Mouse (Mus musculus): Measurements from ENCODE around the gene Ntm. TPM values are rescaled to one million over a fixed set of nuclear protein-coding genes. Genes with fewer than 3 reads are reported as not detected.

Ntm gene
- polyA plus RNA-seq, 1 experiment from 2014 or later = 248 TPM

- ATAC-seq (ENCODE audit: low FRiP score) = no peak
- 70% methylated on average over 4 of the region's 4 CpGs for WGBS
- no peaks in the 10 kb centered on the region for H3K9me3 ChIP-seq (replicated peaks)
- H3K4me1 ChIP-seq = peaks cover 34% of the 10 kb centered on the region
- no peak overlapping the region for H3K4me2 ChIP-seq
- no peak overlapping the region for H3K4me3 ChIP-seq (replicated peaks)
- H3K27me3 ChIP-seq (replicated peaks) = no peaks in the 10 kb centered on the region
- H3K9ac ChIP-seq (replicated peaks) = no peak overlapping the region
- H3K27ac ChIP-seq (replicated peaks) = no peak overlapping the region
- no peaks in the 10 kb centered on the region for H3K36me3 ChIP-seq
These were observed 575.8 kb downstream of the Ntm start for GRCm38 (mm10) chr9:29387136-29387535.

GRCm38 (mm10) chr9:29377172-29378002 lies 585.6 kb downstream of the Ntm start:
- H3K36me3 ChIP-seq = no peaks in the 10 kb centered on the region
- no peak overlapping the region for H3K9ac ChIP-seq (replicated peaks)
- no peak for ATAC-seq (ENCODE audit: low FRiP score)
- H3K4me2 ChIP-seq = no peak overlapping the region
- H3K27me3 ChIP-seq (replicated peaks) = no peaks in the 10 kb centered on the region
- no peaks in the 10 kb centered on the region for H3K9me3 ChIP-seq (replicated peaks)
- no peak overlapping the region for H3K27ac ChIP-seq (replicated peaks)
- WGBS = 77% methylated on average over 12 of the region's 12 CpGs
- H3K4me3 ChIP-seq (replicated peaks) = no peak overlapping the region
- peaks cover 22% of the 10 kb centered on the region for H3K4me1 ChIP-seq

- 82% methylated on average over 3 of the region's 3 CpGs for WGBS
- Histone ChIP-seq H3K4me3 (replicated peaks) (no peak overlapping the region), H3K9me3 (replicated peaks) (no peaks in the 10 kb centered on the region), H3K27ac (replicated peaks) (no peak overlapping the region), H3K9ac (replicated peaks) (no peak overlapping the region), H3K27me3 (replicated peaks) (no peaks in the 10 kb centered on the region), H3K4me2 (no peak overlapping the region), H3K4me1 (peaks cover 8% of the 10 kb centered on the region), H3K36me3 (no peaks in the 10 kb centered on the region)
- ATAC-seq (ENCODE audit: low FRiP score) = no peak
These were observed 591.6 kb downstream of the Ntm start for GRCm38 (mm10) chr9:29371341-29371740.

- Histone ChIP-seq H3K9ac (replicated peaks) (no peak overlapping the region), H3K4me2 (no peak overlapping the region), H3K36me3 (no peaks in the 10 kb centered on the region), H3K9me3 (replicated peaks) (no peaks in the 10 kb centered on the region), H3K4me1 (peaks cover 11% of the 10 kb centered on the region), H3K4me3 (replicated peaks) (no peak overlapping the region), H3K27me3 (replicated peaks) (no peaks in the 10 kb centered on the region), H3K27ac (replicated peaks) (no peak overlapping the region)
- 67% methylated on average over 3 of the region's 3 CpGs for WGBS
- ATAC-seq (ENCODE audit: low FRiP score) = 0 out of 2 replicates have a peak, but pooled peaks have one; percentile 11
These were observed 593.3 kb downstream of the Ntm start for GRCm38 (mm10) chr9:29369621-29370020.

GRCm38 (mm10) chr9:29368291-29368690 lies 594.6 kb downstream of the Ntm start:
- no peaks in the 10 kb centered on the region for H3K9me3 ChIP-seq (replicated peaks)
- H3K9ac ChIP-seq (replicated peaks) = no peak overlapping the region
- WGBS = 62% methylated on average over 3 of the region's 3 CpGs
- no peak overlapping the region for H3K4me3 ChIP-seq (replicated peaks)
- peaks cover 11% of the 10 kb centered on the region for H3K4me1 ChIP-seq
- no peak overlapping the region for H3K4me2 ChIP-seq
- no peaks in the 10 kb centered on the region for H3K36me3 ChIP-seq
- no peaks in the 10 kb centered on the region for H3K27me3 ChIP-seq (replicated peaks)
- no peak for ATAC-seq (ENCODE audit: low FRiP score)
- H3K27ac ChIP-seq (replicated peaks) = no peak overlapping the region

GRCm38 (mm10) chr9:29357796-29358195 lies 605.1 kb downstream of the Ntm start:
- H3K4me2 ChIP-seq = no peak overlapping the region
- no peak overlapping the region for H3K4me3 ChIP-seq (replicated peaks)
- no peaks in the 10 kb centered on the region for H3K27me3 ChIP-seq (replicated peaks)
- H3K27ac ChIP-seq (replicated peaks) = no peak overlapping the region
- 84% methylated on average over 4 of the region's 4 CpGs for WGBS
- ATAC-seq (ENCODE audit: low FRiP score) = no peak
- H3K4me1 ChIP-seq = peaks cover 7% of the 10 kb centered on the region
- H3K36me3 ChIP-seq = no peaks in the 10 kb centered on the region
- no peaks in the 10 kb centered on the region for H3K9me3 ChIP-seq (replicated peaks)
- no peak overlapping the region for H3K9ac ChIP-seq (replicated peaks)

- no peak overlapping the region for H3K4me3 ChIP-seq (replicated peaks)
- no peak overlapping the region for H3K4me2 ChIP-seq
- no peaks in the 10 kb centered on the region for H3K9me3 ChIP-seq (replicated peaks)
- WGBS = 81% methylated on average over 7 of the region's 7 CpGs
- H3K27ac ChIP-seq (replicated peaks) = no peak overlapping the region
- H3K4me1 ChIP-seq = 0 out of 2 replicates have a peak, but pooled peaks cover 3% of the 10 kb centered on the region
- no peaks in the 10 kb centered on the region for H3K27me3 ChIP-seq (replicated peaks)
- no peaks in the 10 kb centered on the region for H3K36me3 ChIP-seq
- no peak overlapping the region for H3K9ac ChIP-seq (replicated peaks)
- ATAC-seq (ENCODE audit: low FRiP score) = no peak
These were observed 620.6 kb downstream of the Ntm start for GRCm38 (mm10) chr9:29342303-29342702.

GRCm38 (mm10) chr9:29341292-29341691 lies 621.6 kb downstream of the Ntm start:
- Histone ChIP-seq H3K36me3 (no peaks in the 10 kb centered on the region), H3K4me3 (replicated peaks) (no peak overlapping the region), H3K4me2 (no peak overlapping the region), H3K27me3 (replicated peaks) (no peaks in the 10 kb centered on the region), H3K9ac (replicated peaks) (no peak overlapping the region), H3K4me1 (0 out of 2 replicates have a peak, but pooled peaks cover 3% of the 10 kb centered on the region), H3K27ac (replicated peaks) (peak overlapping the region; percentile 7; the same call in 1 of the 2 replicates), H3K9me3 (replicated peaks) (no peaks in the 10 kb centered on the region)
- 0 out of 2 replicates have a peak, but pooled peaks have one; percentile 47 for ATAC-seq (ENCODE audit: low FRiP score)
- 57% methylated on average over 3 of the region's 3 CpGs for WGBS

- WGBS = 79% methylated on average over 2 of the region's 2 CpGs
- Histone ChIP-seq H3K36me3 (no peaks in the 10 kb centered on the region), H3K4me1 (0 out of 2 replicates have a peak, but pooled peaks cover 4% of the 10 kb centered on the region), H3K9me3 (replicated peaks) (no peaks in the 10 kb centered on the region), H3K27ac (replicated peaks) (no peak overlapping the region), H3K9ac (replicated peaks) (no peak overlapping the region), H3K4me3 (replicated peaks) (no peak overlapping the region), H3K27me3 (replicated peaks) (no peaks in the 10 kb centered on the region), H3K4me2 (no peak overlapping the region)
- ATAC-seq (ENCODE audit: low FRiP score) = no peak
These were observed 627.3 kb downstream of the Ntm start for GRCm38 (mm10) chr9:29335671-29336070.

GRCm38 (mm10) chr9:29332296-29333090 lies 630.4 kb downstream of the Ntm start:
- no peak overlapping the region for H3K27ac ChIP-seq (replicated peaks)
- no peaks in the 10 kb centered on the region for H3K36me3 ChIP-seq
- H3K4me2 ChIP-seq = no peak overlapping the region
- WGBS = 6% methylated on average over 3 of the region's 3 CpGs
- H3K4me3 ChIP-seq (replicated peaks) = no peak overlapping the region
- H3K4me1 ChIP-seq = 0 out of 2 replicates have a peak, but pooled peaks cover 4% of the 10 kb centered on the region
- no peaks in the 10 kb centered on the region for H3K27me3 ChIP-seq (replicated peaks)
- no peak for ATAC-seq (ENCODE audit: low FRiP score)
- no peaks in the 10 kb centered on the region for H3K9me3 ChIP-seq (replicated peaks)
- no peak overlapping the region for H3K9ac ChIP-seq (replicated peaks)

GRCm38 (mm10) chr9:29330486-29330885 lies 632.5 kb downstream of the Ntm start:
- WGBS = 91% methylated on average over 3 of the region's 3 CpGs

More at GRCm38 (mm10) chr9:29330486-29330885, 632.5 kb downstream of the Ntm start:
- 0 out of 2 replicates have a peak, but pooled peaks cover 4% of the 10 kb centered on the region for H3K4me1 ChIP-seq
- no peak for ATAC-seq (ENCODE audit: low FRiP score)
- no peak overlapping the region for H3K4me2 ChIP-seq
- no peak overlapping the region for H3K4me3 ChIP-seq (replicated peaks)
- no peak overlapping the region for H3K27ac ChIP-seq (replicated peaks)
- no peaks in the 10 kb centered on the region for H3K27me3 ChIP-seq (replicated peaks)
- H3K36me3 ChIP-seq = no peaks in the 10 kb centered on the region
- H3K9ac ChIP-seq (replicated peaks) = no peak overlapping the region
- no peaks in the 10 kb centered on the region for H3K9me3 ChIP-seq (replicated peaks)

Measured in neural tube, embryonic 15.5 days (tissue).